Mouse (Mus musculus) liver, embryonic 14.5 days (tissue): ENCODE data around the gene Gins3.
A peak's percentile ranks its signal among the peaks of the same experiment; 100 is the strongest.

Source experiments
- CTCF ChIP-seq: IDR thresholded peaks from 2 replicates; pipeline ENCODE4 v1.5.1; 2016; ENCODE audit warnings: antibody characterized with exemption, low read depth, control low read depth
- EP300 ChIP-seq: IDR thresholded peaks from 2 replicates; pipeline ENCODE4 v1.6.1; 2016; ENCODE audit warnings: antibody characterized with exemption, low read depth

GRCm38 (mm10) chr8:95592131-95592780 is 41.0 kb upstream of the Gins3 start:
- TF ChIP-seq EP300 (peak; percentile 77), CTCF (no peak)
